In the genomic region with DNA sequence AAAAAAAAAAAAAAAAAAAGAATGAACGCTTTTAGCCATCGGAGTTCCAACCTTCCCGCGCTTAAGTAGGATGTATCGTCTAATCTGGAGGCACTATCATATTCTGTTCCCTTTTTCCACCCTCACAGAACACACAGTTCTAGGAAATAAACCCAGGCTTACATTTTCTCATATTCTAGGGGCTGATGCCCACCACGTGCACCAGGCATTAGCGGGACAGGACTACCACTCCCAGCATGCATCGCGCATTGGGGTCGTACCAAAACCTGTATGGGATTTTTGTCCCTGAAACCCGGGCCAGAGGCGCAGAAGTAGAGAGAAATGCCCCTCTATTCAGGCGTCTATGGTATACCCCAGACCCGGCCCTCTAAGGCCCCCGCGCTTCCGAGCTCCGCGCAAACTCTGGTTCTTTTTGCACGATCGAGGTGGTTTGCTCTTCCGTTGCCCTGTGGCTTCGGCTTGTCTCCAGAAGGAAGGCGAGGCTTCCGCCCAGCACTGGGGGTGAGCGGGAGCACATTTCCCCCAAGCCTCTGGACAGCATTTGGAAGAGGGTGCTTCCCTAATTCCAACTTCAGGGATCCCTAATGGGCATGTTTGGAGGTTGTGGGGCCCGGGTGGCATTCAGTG, we compare ENCODE assay signal across 8 mouse cellular contexts. TPM values are rescaled to one million over a fixed set of nuclear protein-coding genes. Genes with fewer than 3 reads are reported as not detected.
DNase-seq lines count a peak whose midpoint lies in the region; ATAC-seq and TF ChIP-seq lines count a peak whose summit lies in the region.

Uba1 (plus strand) TSS at position 301 of the 627 bp plus-strand sequence.

- H3K27ac ChIP-seq in hindbrain, embryonic 13.5 days = no peak within 1 kb of the TSS

- H3K4me3 ChIP-seq in hindbrain, embryonic 13.5 days = peak within 1 kb of the TSS; percentile 45

- in situ Hi-C loops in Patski (cut with MboI; ENCODE audit: low pct_unique_long_range_greater_than_20kb) = no loop called here

- H3K9ac ChIP-seq in hindbrain, embryonic 13.5 days = peak within 1 kb of the TSS; percentile 60

- CTCF ChIA-PET in Patski (lab: Charles Lee) = no interaction called here

- ATAC-seq in Patski = peak; percentile 86
- ATAC-seq in hindbrain, embryonic 13.5 days (ENCODE audit: low FRiP score) = peak; percentile 87

- peaks cover 9% of the 10 kb centered on the region for H3K27me3 ChIP-seq in Patski
- H3K27me3 ChIP-seq in hindbrain, embryonic 13.5 days = no peaks in the 10 kb centered on the region

- 0 out of 2 replicates have a peak, but pooled peaks cover 5% of the 10 kb centered on the region for H3K4me1 ChIP-seq in hindbrain, embryonic 13.5 days (replicated peaks)

- 17% methylated on average over 27 of the region's 27 CpGs for WGBS in hindbrain, embryonic 13.5 days

- no peaks in the 10 kb centered on the region for H3K36me3 ChIP-seq in hindbrain, embryonic 13.5 days

- peak within 1 kb of the TSS; percentile 65 for H3K4me2 ChIP-seq in hindbrain, embryonic 13.5 days

- H3K9me3 ChIP-seq in hindbrain, embryonic 13.5 days = no peaks in the 10 kb centered on the region

- peak; percentile 27 for DNase-seq in Patski (ENCODE audit: low read depth, low spot score)
- peak; percentile 84 to 91 for DNase-seq in cerebellum, postnatal 10 days
- peak; percentile 69 to 72 for DNase-seq in frontal cortex, postnatal 14 days (ENCODE audit: low spot score in 2 of 2)
- DNase-seq in layer of hippocampus, postnatal 25 days (ENCODE audit: extremely low spot score in 1 of 2, low spot score in 1 of 2) = peak; percentile 40 to 62
- DNase-seq in lung, postnatal 25 days (ENCODE audit: low spot score) = peak; percentile 76
- peak; percentile 88 for DNase-seq in retina, embryonic 14.5 days (ENCODE audit: low spot score)
- peak; percentile 86 for DNase-seq in thymus, postnatal 4 days

- POLR2A ChIA-PET in Patski (lab: Charles Lee) = interaction anchor here (0.6 kb wide), 1 partner anchor 187 kb away, joined by 3 read pairs; no protein-coding TSS in a partner anchor

- TF ChIP-seq CTCF in Patski (IDR thresholded peaks at IDR 0.05) = no peak

RNA-seq across cellular contexts. Expression of gene Uba1, which starts in this region (rescaled TPM):
- 307 TPM for polyA plus RNA-seq in Patski (2021)
- polyA plus RNA-seq in hindbrain, embryonic 13.5 days (2015; fragmentation: Nextera tagmentation; extraction: Ambion mirVana) = 394 and 406 TPM in 2 replicates
- total RNA-seq in layer of hippocampus, postnatal 25 days (2021) = 100 to 1,000 TPM; 365 to 398 TPM

Comparison
In these comparisons a context has a peak if more than half of its experiments do, and no peak if none do; other contexts are left out.
1. DNase-seq: peak in every context shown above with its lines; median percentile 88 in retina, embryonic 14.5 days; 88 in cerebellum, postnatal 10 days; 86 in thymus, postnatal 4 days; 76 in lung, postnatal 25 days; 70 in frontal cortex, postnatal 14 days; 51 in layer of hippocampus, postnatal 25 days; 27 in Patski.